Mouse (Mus musculus) bone marrow macrophage, adult 2 months (primary cell): ENCODE results near the gene Tmco1. TPM values are rescaled to one million over a fixed set of nuclear protein-coding genes. Genes with fewer than 3 reads are reported as not detected.

Experiments used
- H3K27ac ChIP-seq: 2 replicates; pipeline ENCODE4 v1.5.1; 2012; ENCODE audit warnings: low read depth, low read length; ENCODE audit not compliant: insufficient read depth
- H3K4me1 ChIP-seq: 2 replicates; pipeline ENCODE4 v1.6.1; 2012; ENCODE audit warnings: low read length; ENCODE audit not compliant: control insufficient read depth, insufficient read depth
- H3K4me3 ChIP-seq: 2 replicates; pipeline ENCODE4 v1.5.1; 2012; ENCODE audit warnings: mild to moderate bottlenecking, low read length, moderate library complexity; ENCODE audit not compliant: insufficient read depth
- CTCF ChIP-seq: IDR thresholded peaks from 2 replicates; pipeline ENCODE4 v1.5.1; 2012; ENCODE audit warnings: low read depth, mild to moderate bottlenecking, low read length, moderate library complexity
- POLR2A ChIP-seq: IDR thresholded peaks from 2 replicates; pipeline ENCODE4 v1.6.1; 2012; ENCODE audit warnings: mild to moderate bottlenecking, low read depth, low read length, borderline replicate concordance
- polyA plus RNA-seq: library from polyadenylated mRNA; stranded (reverse); fragments of >200 nt; gene quantifications from 2 replicates; pipeline ENCODE4 v1.2.4, GENCODE M21; 2012; ENCODE audit not compliant: missing spikeins, insufficient read depth, insufficient read length

The Tmco1 gene
- polyA plus RNA-seq, 1 experiment, result 116 TPM

GRCm38 (mm10) chr1:167368018-167368417 lies 59.8 kb downstream of the Tmco1 start:
- Histone ChIP-seq H3K4me1 (no peaks in the 10 kb centered on the region), H3K27ac (no peak overlapping the region), H3K4me3 (no peak overlapping the region)
- TF ChIP-seq POLR2A (no peak), CTCF (no peak)

GRCm38 (mm10) chr1:167368513-167368912 lies 60.3 kb downstream of the Tmco1 start:
- no peak overlapping the region for H3K27ac ChIP-seq
- H3K4me3 ChIP-seq, result no peak overlapping the region
- no peaks in the 10 kb centered on the region for H3K4me1 ChIP-seq
- TF ChIP-seq POLR2A, result no peak
- no peak for TF ChIP-seq CTCF

GRCm38 (mm10) chr1:167369905-167370304 lies 61.7 kb downstream of the Tmco1 start:
- no peak for TF ChIP-seq POLR2A
- TF ChIP-seq CTCF, result peak; percentile 92
- Histone ChIP-seq H3K4me1 (no peaks in the 10 kb centered on the region), H3K4me3 (no peak overlapping the region), H3K27ac (no peak overlapping the region)

DNA sequence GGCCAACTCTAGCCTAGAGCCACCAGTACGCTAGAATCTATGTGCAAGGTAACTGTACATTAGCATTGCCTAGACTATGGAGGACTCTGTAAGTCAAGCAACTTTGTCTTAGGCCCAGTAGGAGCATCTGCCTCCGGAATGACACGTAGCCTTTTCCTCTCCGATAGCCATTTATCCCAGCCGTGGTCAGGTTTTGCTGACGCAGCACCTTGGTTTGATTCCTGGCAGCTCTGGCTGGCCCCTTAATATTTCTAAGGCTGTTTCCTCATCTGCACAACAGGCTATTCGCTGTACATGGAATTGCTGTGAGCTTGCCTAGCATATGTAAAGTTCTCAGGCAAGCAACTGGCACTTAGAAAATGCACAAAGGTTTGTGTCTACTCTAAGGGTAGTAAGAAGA lies 64.6 kb downstream of the Tmco1 start:
- no peaks in the 10 kb centered on the region for H3K4me1 ChIP-seq
- no peak overlapping the region for H3K27ac ChIP-seq
- TF ChIP-seq POLR2A, result no peak
- no peak overlapping the region for H3K4me3 ChIP-seq

DNA sequence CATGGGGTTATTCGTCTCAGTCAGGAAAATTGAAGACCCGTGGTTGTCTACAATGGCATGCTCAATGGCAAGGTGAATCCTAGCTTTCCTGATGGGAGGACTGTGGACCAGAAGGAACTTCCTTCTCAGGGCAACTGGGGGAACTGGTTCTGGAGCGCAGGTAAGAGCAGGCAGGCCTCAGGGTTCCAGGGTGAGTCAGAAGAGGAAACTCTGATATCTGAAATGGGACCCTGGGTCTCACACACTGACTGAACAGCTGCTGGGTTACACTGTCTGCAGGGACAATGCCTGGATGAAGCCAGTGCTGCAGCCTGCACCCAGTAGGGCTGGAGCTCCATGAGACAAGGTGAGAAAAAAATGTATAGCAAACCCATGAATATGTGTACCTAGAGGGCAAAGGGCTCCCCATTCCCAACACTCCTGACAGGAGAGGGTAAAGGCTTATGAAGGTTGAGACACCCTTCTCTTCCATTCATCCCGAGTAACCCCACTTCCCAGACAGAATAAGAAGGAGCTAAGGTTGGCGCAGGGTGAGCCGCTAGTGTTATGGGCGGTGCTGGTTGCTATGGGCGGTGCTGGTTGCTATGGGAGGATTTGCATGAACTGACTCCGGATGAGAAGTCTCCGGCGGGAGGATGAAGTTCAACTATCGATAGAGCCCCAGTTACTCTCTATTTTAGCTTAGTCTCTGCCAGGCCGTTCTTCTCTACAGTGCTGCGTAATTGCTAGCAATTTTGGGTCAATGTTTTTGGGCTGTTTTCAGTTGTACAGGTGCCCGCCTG lies 66.0 kb downstream of the Tmco1 start:
- no peaks in the 10 kb centered on the region for H3K4me1 ChIP-seq
- TF ChIP-seq CTCF, result no peak
- TF ChIP-seq POLR2A, result no peak
- no peak overlapping the region for H3K4me3 ChIP-seq
- no peak overlapping the region for H3K27ac ChIP-seq

GRCm38 (mm10) chr1:167374942-167375341 lies 66.8 kb downstream of the Tmco1 start:
- Histone ChIP-seq H3K4me1 (no peaks in the 10 kb centered on the region), H3K27ac (no peak overlapping the region), H3K4me3 (no peak overlapping the region)
- TF ChIP-seq CTCF (no peak), POLR2A (no peak)

DNA sequence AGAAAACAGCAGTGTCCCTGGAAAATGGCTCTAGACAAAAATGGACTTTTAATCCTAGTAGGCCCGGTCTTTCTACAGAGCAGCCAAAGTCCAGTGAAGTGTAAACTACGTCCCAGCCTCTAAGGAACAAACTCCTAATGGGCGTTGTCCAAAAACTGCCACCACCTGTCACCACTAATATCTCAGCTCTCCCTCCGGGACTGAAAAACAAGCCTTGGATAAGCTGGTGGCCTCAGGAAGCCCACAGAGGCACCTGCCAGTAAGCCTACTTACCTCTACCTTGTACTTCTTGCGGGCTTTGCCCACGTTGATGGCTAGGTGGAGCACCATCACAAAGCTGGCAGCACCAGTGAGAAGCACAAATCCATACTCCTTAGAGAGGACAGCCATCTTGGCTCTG lies 69.8 kb downstream of the Tmco1 start:
- Histone ChIP-seq H3K27ac (no peak overlapping the region), H3K4me1 (no peaks in the 10 kb centered on the region), H3K4me3 (no peak overlapping the region)
- TF ChIP-seq CTCF (no peak), POLR2A (no peak)

DNA sequence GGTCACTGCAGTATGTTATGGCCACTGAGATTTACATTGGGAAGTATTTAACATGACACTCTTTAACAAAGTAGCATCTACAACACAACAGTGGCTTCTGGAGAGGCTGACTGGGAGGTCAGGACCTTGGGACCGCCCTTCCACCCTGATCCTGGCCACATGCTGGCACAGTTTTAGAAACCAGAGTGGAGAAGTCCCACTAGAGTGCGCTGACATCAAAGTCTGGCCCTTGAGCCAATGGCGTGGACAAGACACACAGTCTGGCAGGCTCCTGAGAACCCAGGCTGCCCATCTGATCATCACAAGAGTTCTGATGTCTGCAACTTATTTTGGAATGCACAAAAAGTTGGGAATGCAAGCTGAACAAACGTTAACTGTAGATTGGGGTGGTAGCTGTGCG lies 71.6 kb downstream of the Tmco1 start:
- no peak for TF ChIP-seq POLR2A
- TF ChIP-seq CTCF, result no peak
- no peak overlapping the region for H3K27ac ChIP-seq
- no peak overlapping the region for H3K4me3 ChIP-seq
- H3K4me1 ChIP-seq, result no peaks in the 10 kb centered on the region

- TF ChIP-seq CTCF (no peak), POLR2A (no peak)
- no peak overlapping the region for H3K27ac ChIP-seq
- H3K4me1 ChIP-seq, result peaks cover 4% of the 10 kb centered on the region
- H3K4me3 ChIP-seq, result no peak overlapping the region
These were observed 72.0 kb downstream of the Tmco1 start for GRCm38 (mm10) chr1:167380223-167380622.

GRCm38 (mm10) chr1:167381050-167382015 lies 73.2 kb downstream of the Tmco1 start:
- TF ChIP-seq CTCF (no peak), POLR2A (no peak)
- Histone ChIP-seq H3K4me3 (no peak overlapping the region), H3K4me1 (peaks cover 10% of the 10 kb centered on the region), H3K27ac (no peak overlapping the region)
